9 mouse cellular contexts compared by ENCODE assay signal in the genomic region with DNA sequence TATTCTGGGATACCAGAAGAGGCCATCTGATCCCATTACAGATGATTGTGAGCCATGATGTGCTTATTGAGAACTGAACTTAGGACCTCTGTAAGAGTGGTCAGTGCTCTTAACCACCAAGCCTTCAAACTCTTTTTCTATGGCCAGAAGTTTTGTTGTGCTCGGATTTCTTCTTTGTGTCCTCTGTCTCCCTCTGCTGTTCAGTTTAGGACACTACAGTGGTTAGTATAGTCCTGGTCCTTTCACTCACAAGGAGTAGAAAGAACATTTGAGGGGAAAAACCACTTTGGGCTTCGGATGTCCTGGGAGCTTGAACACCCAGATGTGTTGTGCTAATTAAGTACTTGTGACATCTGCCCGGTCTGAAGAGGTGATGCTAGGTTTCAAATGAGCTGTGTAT.
DNase-seq lines count a peak whose midpoint lies in the region; ATAC-seq lines count a peak whose summit lies in the region.
"Had no signal": no experiment of that assay in that cellular context is flagged by ENCODE, and none has a peak within 500 bp of the region (broad histone marks: within the 10 kb centered on the region; RNA-seq: fewer than 3 reads in every experiment).

No protein-coding gene starts in this region.

- no peaks in the 10 kb centered on the region for H3K36me3 ChIP-seq in kidney, embryonic 16.5 days (ENCODE audit: insufficient read depth, low read length)
- H3K36me3 ChIP-seq: hindbrain, embryonic 15.5 days had no signal

- H3K27me3 ChIP-seq in kidney, embryonic 16.5 days (ENCODE audit: insufficient read depth, low read length) = no peaks in the 10 kb centered on the region
- H3K27me3 ChIP-seq: hindbrain, embryonic 15.5 days had no signal

- no peak overlapping the region for H3K9ac ChIP-seq in kidney, embryonic 16.5 days (replicated peaks; ENCODE audit: low read length)
- H3K9ac ChIP-seq: hindbrain, embryonic 15.5 days had no signal

- ATAC-seq in kidney, embryonic 16.5 days (ENCODE audit: low FRiP score, low TSS enrichment) = no peak
- ATAC-seq in activated CD4-positive, CD25-positive, alpha-beta regulatory T cell, adult 4 months = no peak

- H3K4me2 ChIP-seq in kidney, embryonic 16.5 days (replicated peaks; ENCODE audit: low read depth, low read length) = no peak overlapping the region
- H3K4me2 ChIP-seq: hindbrain, embryonic 15.5 days had no signal

- H3K27ac ChIP-seq in kidney, embryonic 16.5 days (ENCODE audit: low read length) = no peak overlapping the region
- H3K27ac ChIP-seq: hindbrain, embryonic 15.5 days had no signal

- H3K4me1 ChIP-seq in kidney, embryonic 16.5 days (ENCODE audit: insufficient read depth, low read length) = no peaks in the 10 kb centered on the region
- H3K4me1 ChIP-seq: hindbrain, embryonic 15.5 days had no signal

- WGBS in kidney, embryonic 16.5 days = 68% methylated on average over 3 of the region's 3 CpGs

- no peak overlapping the region for H3K4me3 ChIP-seq in kidney, embryonic 16.5 days (ENCODE audit: low read length)
- H3K4me3 ChIP-seq: hindbrain, embryonic 15.5 days had no signal

- peaks cover 8% of the 10 kb centered on the region for H3K9me3 ChIP-seq in kidney, embryonic 16.5 days (ENCODE audit: low read length)
- H3K9me3 ChIP-seq: hindbrain, embryonic 15.5 days had no signal

- DNase-seq in kidney, adult 8-10 months = peak; percentile 2 to 10
- DNase-seq in ES-CJ7 (ENCODE audit: low read depth, low spot score) (peak; percentile 58), adipocyte (ENCODE audit: low spot score) (peak; percentile 6)
- DNase-seq in layer of hippocampus, adult 9-11 months = peak; percentile 8
- no peak for DNase-seq in ovary, postnatal 36 days (ENCODE audit: low spot score)
- no peak for DNase-seq in adrenal gland, postnatal 25 days

Comparison
In these comparisons a context has a peak if more than half of its experiments do, and no peak if none do; other contexts are left out.
1. DNase-seq: peak in kidney, adult 8-10 months (2 of 2), ES-CJ7 (single experiment), adipocyte (single experiment) and layer of hippocampus, adult 9-11 months (single experiment); none in ovary, postnatal 36 days (single experiment) and adrenal gland, postnatal 25 days (single experiment).